Mouse (Mus musculus): ENCODE measurements around the gene Haus6. TPM values are rescaled to one million over a fixed set of nuclear protein-coding genes. Genes with fewer than 3 reads are reported as not detected.
"Not testable (repeated sequence)": the region's sequence is repeated elsewhere in the genome, so short reads cannot be mapped to it uniquely, and the experiment has no call there.

Haus6 gene
- polyA plus RNA-seq, 1 experiment, result 18.7 TPM

DNA sequence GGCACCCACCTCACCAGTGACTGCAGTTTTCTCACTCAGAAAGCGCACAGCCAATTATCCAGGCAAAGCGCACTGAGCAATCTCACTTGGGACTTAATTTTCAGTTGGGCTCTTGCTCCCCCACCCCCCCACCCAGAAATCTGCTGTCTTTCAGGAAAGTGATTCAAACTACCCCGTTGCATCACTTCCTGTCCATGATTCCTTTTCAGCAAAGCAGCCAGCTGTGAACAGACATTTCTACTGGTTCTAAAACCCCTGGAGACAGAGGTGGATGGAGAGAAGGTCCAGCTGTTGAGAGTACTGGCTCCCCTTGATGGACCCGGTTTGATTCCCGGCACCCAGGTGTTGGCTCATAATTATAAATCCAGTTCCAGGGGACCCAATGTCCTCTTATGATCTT lies 13.6 kb upstream of the Haus6 start:
- Histone ChIP-seq H3K4me1 (ENCODE audit: control insufficient read depth, insufficient read depth, low read length) (no peaks in the 10 kb centered on the region), H3K27ac (ENCODE audit: insufficient read depth, low read length) (no peak overlapping the region), H3K4me3 (ENCODE audit: insufficient read depth, low read length) (no peak overlapping the region)
- TF ChIP-seq POLR2A (IDR thresholded peaks at IDR 0.05; ENCODE audit: low read depth, low read length) (no peak), CTCF (IDR thresholded peaks at IDR 0.05; ENCODE audit: borderline replicate concordance, insufficient read depth, low read length) (no peak)

DNA sequence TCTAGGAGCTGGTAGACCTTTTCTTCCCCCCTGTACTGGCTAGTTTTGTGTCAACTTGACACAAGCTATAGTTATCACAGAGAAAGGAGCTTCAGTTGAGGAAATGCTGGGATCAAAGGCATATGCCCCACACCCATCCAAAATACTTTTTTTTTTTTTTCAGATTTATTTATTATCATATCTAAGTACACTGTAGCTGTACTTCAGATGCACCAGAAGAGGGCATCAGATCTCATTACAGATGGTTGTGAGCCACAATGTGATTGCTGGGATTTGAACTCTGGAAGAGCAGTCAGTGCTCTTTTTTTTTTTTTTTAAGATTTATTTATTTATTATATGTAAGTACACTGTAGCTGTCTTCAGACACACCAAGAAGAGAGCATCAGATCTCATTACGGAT lies 10.7 kb upstream of the Haus6 start:
- not testable (repeated sequence) for H3K27ac ChIP-seq (ENCODE audit: insufficient read depth, low read length); H3K4me3 ChIP-seq (ENCODE audit: insufficient read depth, low read length); H3K4me1 ChIP-seq (ENCODE audit: control insufficient read depth, insufficient read depth, low read length)

DNA sequence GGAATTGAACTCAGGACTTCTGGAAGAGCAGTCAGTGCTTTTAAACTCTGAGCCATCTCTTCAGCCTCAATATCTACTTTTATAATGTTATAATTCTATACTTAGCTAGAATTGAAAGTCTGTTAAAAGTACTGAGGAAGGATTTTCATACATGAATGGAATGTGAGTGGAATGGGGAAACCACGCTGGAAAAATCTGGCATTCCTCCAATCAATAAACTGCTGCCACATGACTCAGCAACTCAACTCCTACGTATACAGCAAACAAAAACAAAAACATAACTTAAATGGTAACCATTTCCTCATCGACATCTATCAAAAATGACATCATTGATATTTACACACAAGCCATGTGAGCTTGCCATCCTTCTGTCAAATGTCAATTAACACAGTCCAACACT lies 10.3 kb upstream of the Haus6 start:
- Histone ChIP-seq H3K4me3 (ENCODE audit: insufficient read depth, low read length) (no peak overlapping the region), H3K4me1 (ENCODE audit: control insufficient read depth, insufficient read depth, low read length) (no peaks in the 10 kb centered on the region), H3K27ac (ENCODE audit: insufficient read depth, low read length) (no peak overlapping the region)
- TF ChIP-seq POLR2A (IDR thresholded peaks at IDR 0.05; ENCODE audit: low read depth, low read length), result no peak
- TF ChIP-seq CTCF (IDR thresholded peaks at IDR 0.05; ENCODE audit: borderline replicate concordance, insufficient read depth, low read length), result no peak

DNA sequence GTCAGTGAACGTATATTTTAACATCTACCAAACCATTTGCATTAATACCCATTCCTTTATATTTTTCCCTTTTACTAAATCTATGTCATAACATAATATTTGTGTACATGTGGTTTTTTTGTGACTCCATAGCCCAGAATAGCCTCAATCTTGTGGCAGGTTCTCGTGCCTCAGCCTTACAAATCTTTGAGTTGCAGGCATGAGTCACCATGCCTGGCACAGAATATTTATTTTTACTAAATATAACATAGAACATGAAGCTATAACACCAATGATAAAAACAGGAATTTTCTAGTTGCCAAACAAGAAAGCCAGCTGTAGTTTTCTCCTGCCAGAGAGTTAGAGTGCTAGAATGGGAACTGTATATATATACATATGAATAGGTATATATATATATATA lies 8.7 kb upstream of the Haus6 start:
- no peak overlapping the region for H3K4me3 ChIP-seq (ENCODE audit: insufficient read depth, low read length)
- H3K4me1 ChIP-seq (ENCODE audit: control insufficient read depth, insufficient read depth, low read length), result no peaks in the 10 kb centered on the region
- no peak overlapping the region for H3K27ac ChIP-seq (ENCODE audit: insufficient read depth, low read length)
- no peak for TF ChIP-seq CTCF (IDR thresholded peaks at IDR 0.05; ENCODE audit: borderline replicate concordance, insufficient read depth, low read length)
- no peak for TF ChIP-seq POLR2A (IDR thresholded peaks at IDR 0.05; ENCODE audit: low read depth, low read length)

DNA sequence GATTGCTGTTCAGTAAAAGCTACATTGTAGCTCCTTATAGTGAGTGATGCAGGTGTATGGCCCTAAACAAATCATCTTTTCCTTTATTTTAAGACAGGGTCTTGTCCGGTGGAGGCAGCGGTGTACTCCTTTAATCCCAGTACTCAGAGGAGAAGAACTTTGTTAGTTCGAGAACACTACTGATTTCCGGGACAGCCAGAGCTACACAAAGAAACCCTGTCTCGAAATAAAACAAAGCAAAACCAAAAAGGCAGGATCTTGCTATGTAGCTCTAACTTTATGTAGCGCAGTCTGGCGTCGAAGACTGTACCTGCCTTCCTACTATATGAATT lies 400 bp upstream of the Haus6 start:
- H3K4me1 ChIP-seq (ENCODE audit: control insufficient read depth, insufficient read depth, low read length), result no peaks in the 10 kb centered on the region
- TF ChIP-seq POLR2A (IDR thresholded peaks at IDR 0.05; ENCODE audit: low read depth, low read length), result no peak
- no peak for TF ChIP-seq CTCF (IDR thresholded peaks at IDR 0.05; ENCODE audit: borderline replicate concordance, insufficient read depth, low read length)
- peak overlapping the region; percentile 38; the same call in 1 of the 2 replicates for H3K27ac ChIP-seq (ENCODE audit: insufficient read depth, low read length)

DNA sequence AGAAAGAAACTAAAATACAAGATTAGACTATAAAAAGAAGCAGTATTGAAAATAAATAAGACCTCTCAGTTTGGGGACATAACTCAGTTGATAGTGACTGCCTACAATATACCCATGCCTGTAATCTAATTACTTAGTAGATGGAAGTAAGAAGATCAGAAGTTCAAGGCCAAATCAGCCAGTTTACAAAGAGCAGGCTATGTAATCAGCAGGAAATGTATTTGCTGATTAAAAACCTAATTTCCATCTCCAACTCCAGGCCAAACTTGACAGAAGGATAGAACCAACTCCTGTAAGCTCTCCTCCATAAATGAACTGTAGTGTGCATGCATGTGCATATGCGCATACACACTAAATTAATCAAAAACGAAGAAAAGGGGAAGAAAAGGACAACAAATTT lies 20.6 kb downstream of the Haus6 start:
- TF ChIP-seq POLR2A (IDR thresholded peaks at IDR 0.05; ENCODE audit: low read depth, low read length), result no peak
- TF ChIP-seq CTCF (IDR thresholded peaks at IDR 0.05; ENCODE audit: borderline replicate concordance, insufficient read depth, low read length), result no peak
- no peak overlapping the region for H3K27ac ChIP-seq (ENCODE audit: insufficient read depth, low read length)
- H3K4me3 ChIP-seq (ENCODE audit: insufficient read depth, low read length), result no peak overlapping the region
- H3K4me1 ChIP-seq (ENCODE audit: control insufficient read depth, insufficient read depth, low read length), result no peaks in the 10 kb centered on the region

More for the DNA sequence above, 400 bp upstream of the Haus6 start:
- peak overlapping the region; percentile 33 for H3K4me3 ChIP-seq (ENCODE audit: insufficient read depth, low read length)

DNA sequence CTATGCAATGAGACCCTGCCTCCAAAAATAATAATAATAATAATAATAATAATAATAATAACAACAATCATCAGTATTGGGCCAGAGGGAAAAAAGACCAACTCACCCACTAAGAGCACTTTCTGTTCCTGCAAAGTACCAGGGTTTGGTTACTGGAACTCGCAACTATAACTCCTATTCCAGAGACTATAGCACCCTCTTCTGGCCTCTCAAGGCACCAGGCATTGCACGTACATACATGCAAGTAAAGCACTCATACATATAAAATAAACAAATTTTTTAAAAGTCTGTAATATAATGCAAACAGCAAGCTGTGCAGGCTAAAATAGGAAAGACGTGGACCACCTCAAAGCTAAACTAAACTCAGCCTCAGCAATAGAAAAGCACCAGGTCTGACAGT lies 23.6 kb downstream of the Haus6 start:
- no peaks in the 10 kb centered on the region for H3K4me1 ChIP-seq (ENCODE audit: control insufficient read depth, insufficient read depth, low read length)
- no peak overlapping the region for H3K4me3 ChIP-seq (ENCODE audit: insufficient read depth, low read length)
- TF ChIP-seq POLR2A (IDR thresholded peaks at IDR 0.05; ENCODE audit: low read depth, low read length) (no peak), CTCF (IDR thresholded peaks at IDR 0.05; ENCODE audit: borderline replicate concordance, insufficient read depth, low read length) (no peak)
- H3K27ac ChIP-seq (ENCODE audit: insufficient read depth, low read length), result no peak overlapping the region

DNA sequence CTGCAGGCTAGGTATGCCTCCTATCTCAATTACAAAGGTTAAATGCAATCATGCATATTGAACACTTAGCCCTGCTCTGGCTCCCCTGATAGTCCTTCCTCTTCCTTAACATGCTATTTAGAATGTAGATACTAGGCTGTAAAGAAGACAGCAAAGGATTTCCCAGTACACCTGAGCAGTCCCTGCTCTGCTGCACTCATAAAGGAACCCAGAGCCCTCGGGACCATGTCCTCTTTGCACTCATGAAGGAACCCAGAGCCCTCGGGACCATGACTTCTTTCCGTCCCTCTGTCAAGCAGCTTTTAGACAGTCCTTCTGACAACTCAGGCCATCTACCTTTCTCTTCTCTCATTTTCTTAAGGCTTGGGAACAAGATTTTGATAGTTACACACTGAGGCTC lies 31.3 kb downstream of the Haus6 start:
- no peak overlapping the region for H3K4me3 ChIP-seq (ENCODE audit: insufficient read depth, low read length)
- peaks cover 4% of the 10 kb centered on the region for H3K4me1 ChIP-seq (ENCODE audit: control insufficient read depth, insufficient read depth, low read length)
- no peak for TF ChIP-seq CTCF (IDR thresholded peaks at IDR 0.05; ENCODE audit: borderline replicate concordance, insufficient read depth, low read length)
- TF ChIP-seq POLR2A (IDR thresholded peaks at IDR 0.05; ENCODE audit: low read depth, low read length), result no peak
- no peak overlapping the region for H3K27ac ChIP-seq (ENCODE audit: insufficient read depth, low read length)

DNA sequence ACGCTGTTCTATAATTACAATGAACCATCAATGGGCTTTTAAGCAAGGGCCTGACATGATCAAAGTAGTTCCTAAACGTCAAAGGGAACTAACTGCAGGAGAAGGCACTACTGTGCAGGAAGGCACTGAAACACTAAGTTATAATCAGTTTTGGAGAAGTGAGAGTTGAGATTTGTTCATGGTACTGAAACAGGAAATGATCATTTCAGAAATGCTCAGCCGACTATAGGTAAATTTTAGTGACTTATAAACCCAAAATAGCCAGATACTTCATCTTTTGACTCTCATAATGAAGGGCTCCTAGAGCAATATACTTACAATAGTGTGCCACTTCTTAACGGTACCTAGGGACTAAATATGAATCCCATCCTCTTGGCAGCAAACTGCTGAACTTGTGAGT lies 31.8 kb downstream of the Haus6 start:
- Histone ChIP-seq H3K4me1 (ENCODE audit: control insufficient read depth, insufficient read depth, low read length) (peaks cover 4% of the 10 kb centered on the region), H3K4me3 (ENCODE audit: insufficient read depth, low read length) (no peak overlapping the region)
- TF ChIP-seq POLR2A (IDR thresholded peaks at IDR 0.05; ENCODE audit: low read depth, low read length), result no peak
- no peak for TF ChIP-seq CTCF (IDR thresholded peaks at IDR 0.05; ENCODE audit: borderline replicate concordance, insufficient read depth, low read length)

DNA sequence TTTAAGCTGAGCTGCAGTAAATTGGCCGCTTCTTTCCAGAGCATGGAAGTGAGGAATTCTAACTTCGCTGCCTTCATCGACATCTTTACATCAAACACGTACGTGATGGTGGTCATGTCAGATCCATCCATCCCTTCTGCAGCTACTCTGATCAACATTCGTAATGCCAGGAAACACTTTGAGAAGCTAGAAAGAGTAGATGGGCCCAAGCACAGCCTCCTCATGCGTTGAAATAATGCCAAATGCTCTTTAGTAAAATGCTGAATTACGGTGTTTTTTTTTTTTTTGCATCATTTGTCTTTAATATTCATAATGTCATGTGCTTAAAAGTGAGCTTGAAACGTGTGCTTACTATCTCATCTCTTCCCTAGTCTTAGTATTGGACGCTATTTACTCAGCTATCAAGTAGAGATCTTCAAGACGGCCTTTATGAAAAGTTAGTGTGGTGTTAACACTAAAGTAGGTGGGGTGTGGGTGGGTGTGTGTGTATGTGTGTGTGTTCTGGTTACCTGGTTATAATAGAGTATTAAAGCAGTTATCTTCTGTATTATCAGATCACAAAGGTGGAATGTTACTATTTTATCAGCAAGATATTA lies 35.1 kb downstream of the Haus6 start:
- no peak for TF ChIP-seq CTCF (IDR thresholded peaks at IDR 0.05; ENCODE audit: borderline replicate concordance, insufficient read depth, low read length)
- 0 out of 2 replicates have a peak, but pooled peaks have one; percentile 13 for TF ChIP-seq POLR2A (IDR thresholded peaks at IDR 0.05; ENCODE audit: low read depth, low read length)
- peak overlapping the region; percentile 86 for H3K4me3 ChIP-seq (ENCODE audit: insufficient read depth, low read length)
- peaks cover 4% of the 10 kb centered on the region for H3K4me1 ChIP-seq (ENCODE audit: control insufficient read depth, insufficient read depth, low read length)
- H3K27ac ChIP-seq (ENCODE audit: insufficient read depth, low read length), result no peak overlapping the region

More for the DNA sequence above, 31.8 kb downstream of the Haus6 start:
- H3K27ac ChIP-seq (ENCODE audit: insufficient read depth, low read length), result no peak overlapping the region

DNA sequence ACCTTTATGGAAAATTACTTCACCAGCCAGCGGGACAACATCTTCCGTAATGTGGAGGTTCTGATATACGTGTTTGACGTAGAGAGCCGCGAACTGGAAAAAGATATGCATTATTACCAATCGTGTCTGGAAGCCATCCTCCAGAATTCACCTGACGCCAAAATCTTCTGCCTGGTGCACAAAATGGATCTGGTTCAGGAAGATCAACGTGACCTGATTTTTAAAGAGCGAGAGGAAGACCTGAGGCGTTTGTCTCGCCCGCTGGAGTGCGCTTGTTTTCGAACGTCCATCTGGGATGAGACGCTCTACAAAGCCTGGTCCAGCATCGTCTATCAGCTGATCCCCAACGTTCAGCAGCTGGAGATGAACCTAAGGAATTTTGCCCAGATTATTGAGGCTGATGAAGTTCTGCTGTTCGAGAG lies 35.7 kb downstream of the Haus6 start:
- Histone ChIP-seq H3K4me1 (ENCODE audit: control insufficient read depth, insufficient read depth, low read length) (peaks cover 4% of the 10 kb centered on the region), H3K27ac (ENCODE audit: insufficient read depth, low read length) (peak overlapping the region; percentile 89), H3K4me3 (ENCODE audit: insufficient read depth, low read length) (peak overlapping the region; percentile 86)
- TF ChIP-seq POLR2A (IDR thresholded peaks at IDR 0.05; ENCODE audit: low read depth, low read length), result no peak
- no peak for TF ChIP-seq CTCF (IDR thresholded peaks at IDR 0.05; ENCODE audit: borderline replicate concordance, insufficient read depth, low read length)

Data from embryonic fibroblast, embryonic 13.5 days (primary cell).